Mouse (Mus musculus) urinary bladder, postnatal 14 days (tissue): ENCODE measurements around the gene Nit2.
"Not testable (repeated sequence)": the region's sequence is repeated elsewhere in the genome, so short reads cannot be mapped to it uniquely, and the experiment has no call there.

Experiments used
- DNase-seq: peaks from one replicate; pipeline ENCODE4 v3.0.0; 2021; ENCODE audit warnings: low spot score

Gene Nit2

DNA sequence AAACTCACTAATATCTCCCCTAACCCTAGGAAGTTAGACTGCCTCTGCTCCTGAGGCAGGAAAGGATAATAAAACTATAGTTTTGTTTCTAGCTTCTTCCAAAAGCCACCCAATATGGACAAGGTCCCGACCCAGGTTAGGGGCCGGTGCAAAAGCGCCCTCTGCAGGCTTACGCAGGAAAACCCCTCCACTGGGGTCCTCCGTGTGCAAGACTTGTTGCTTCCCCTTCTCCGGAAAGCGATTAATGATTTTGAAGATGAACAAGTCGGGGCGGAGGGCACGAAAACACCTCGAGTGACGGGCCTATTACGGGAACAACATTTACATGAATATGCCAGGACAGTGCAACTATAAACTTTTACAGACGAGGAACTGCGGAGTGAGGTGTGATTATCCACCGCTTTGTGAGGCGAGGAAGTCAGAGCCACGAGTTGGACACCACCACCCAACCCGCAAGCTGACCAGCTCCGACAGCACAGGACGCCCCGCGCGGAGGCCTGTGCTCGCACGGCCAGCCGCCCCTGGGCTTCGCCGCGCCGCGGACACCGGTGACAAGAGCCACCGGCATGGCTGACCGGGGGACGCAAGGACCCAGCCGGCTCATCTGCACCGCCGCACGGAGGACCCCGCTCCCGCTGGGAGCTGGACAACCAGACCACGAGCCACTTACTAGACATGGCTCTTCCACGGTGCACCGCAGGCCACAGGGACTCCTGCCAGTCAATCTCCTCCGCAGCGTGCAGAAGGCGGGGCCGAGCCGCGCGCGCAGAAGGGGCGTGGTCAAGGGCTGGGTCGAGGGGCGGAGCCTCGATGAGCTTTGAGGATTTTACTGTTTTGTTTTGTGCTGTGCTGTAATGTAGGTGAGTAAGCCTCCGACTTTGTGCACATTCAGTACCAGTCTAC, at the start of gene Nit2:
Nit2 (minus strand) TSS at position 731 of the 903 bp plus-strand sequence.
- DNase-seq = peak; percentile 96

GRCm38 (mm10) chr16:57215957-57216356, 48.8 kb upstream of the Nit2 start:
- DNase-seq = no peak

- no peak for DNase-seq
Measured at GRCm38 (mm10) chr16:57211037-57211436, 43.9 kb upstream of the Nit2 start.

- no peak for DNase-seq
Measured at GRCm38 (mm10) chr16:57208342-57208741, 41.2 kb upstream of the Nit2 start.

GRCm38 (mm10) chr16:57197281-57197680, 30.1 kb upstream of the Nit2 start:
- DNase-seq = no peak

DNA sequence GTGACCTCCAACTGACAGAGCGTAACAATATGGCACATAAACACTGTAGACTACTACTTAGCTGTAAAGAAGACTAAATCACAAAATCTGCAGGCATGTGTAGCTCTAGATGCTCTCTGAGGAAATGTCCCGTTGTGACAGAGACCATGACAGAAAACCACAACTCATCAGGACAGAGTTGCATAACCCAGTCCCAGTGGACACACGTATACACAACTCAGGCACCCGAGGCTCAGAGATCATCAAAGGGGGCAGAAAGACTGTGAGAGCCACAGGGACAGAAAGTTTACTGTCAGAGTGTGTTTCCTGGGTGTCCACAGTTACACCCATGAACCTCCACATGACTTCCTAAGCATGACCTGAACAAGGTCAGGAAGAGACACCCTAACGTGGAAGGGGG, 29.4 kb upstream of the Nit2 start:
- no peak for DNase-seq

DNA sequence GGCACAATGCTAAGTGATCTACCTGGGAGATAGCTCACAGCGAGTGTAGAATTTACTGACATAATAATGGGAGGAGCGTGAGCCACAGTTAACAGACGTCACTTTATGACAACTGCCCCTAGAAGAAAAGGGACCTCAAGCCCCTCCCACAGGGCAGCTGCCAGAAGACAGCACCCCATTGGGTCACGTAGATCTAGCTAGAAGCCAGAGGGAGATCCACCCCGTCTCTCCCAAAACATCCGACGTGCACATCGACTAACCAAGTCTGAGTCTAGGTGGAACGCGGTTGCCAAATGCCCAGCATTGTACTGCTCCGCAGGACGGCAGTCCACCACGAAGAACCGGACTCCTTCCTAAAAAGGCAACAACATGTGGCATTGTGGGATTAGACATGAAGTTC, 24.1 kb upstream of the Nit2 start:
- no peak for DNase-seq

- no peak for DNase-seq
Measured at GRCm38 (mm10) chr16:57190390-57190789, 23.2 kb upstream of the Nit2 start.

- DNase-seq = no peak
Measured at GRCm38 (mm10) chr16:57189493-57189892, 22.4 kb upstream of the Nit2 start.

- DNase-seq = no peak
Measured at GRCm38 (mm10) chr16:57186618-57187017, 19.5 kb upstream of the Nit2 start.

- no peak for DNase-seq
Measured at GRCm38 (mm10) chr16:57182037-57182436, 14.9 kb upstream of the Nit2 start.

DNA sequence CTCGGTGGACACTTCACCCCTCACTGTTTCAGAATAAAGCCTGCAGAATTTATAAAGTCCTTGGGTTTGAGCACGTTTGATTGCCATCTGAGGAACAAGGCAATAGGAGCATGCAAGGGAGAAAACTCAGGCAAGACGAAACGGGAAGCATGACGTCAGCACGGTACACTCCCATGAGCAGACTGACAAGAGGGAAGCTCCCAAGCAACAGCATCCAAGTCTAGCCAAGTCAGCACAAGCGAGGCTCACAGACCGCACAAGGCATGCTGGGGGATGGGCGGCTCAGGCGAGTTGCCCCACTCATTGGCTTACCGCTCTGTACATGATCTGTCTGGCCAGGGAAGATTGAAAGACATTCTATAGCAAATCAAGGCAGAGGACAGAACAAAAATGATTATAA, 14.0 kb upstream of the Nit2 start:
- peak; percentile 14 for DNase-seq

DNA sequence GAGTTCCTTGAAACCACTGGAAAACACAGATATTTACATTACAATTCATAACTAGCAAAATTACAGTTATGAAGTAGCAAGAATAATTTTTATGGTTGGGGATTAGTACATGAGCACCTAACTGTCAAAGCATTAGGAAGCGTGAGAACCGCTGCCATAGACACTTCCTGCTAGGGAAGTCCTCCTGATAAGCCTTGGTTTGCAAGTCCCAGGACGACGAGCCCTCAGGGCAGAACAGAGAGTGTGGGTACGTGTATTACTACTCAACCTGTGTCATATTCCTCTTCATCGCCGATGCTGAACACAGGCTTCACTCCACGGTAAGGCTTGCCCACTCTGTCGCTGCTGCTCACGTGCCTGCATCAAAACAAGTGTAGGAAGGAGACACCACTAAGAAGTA, 10.5 kb upstream of the Nit2 start:
- no peak for DNase-seq

- DNase-seq = peak; percentile 22
Measured at GRCm38 (mm10) chr16:57177254-57177653, 10.1 kb upstream of the Nit2 start.

- no peak for DNase-seq
Measured at GRCm38 (mm10) chr16:57176276-57176675, 9.1 kb upstream of the Nit2 start.

- DNase-seq = no peak
Measured at GRCm38 (mm10) chr16:57175751-57176150, 8.6 kb upstream of the Nit2 start.

GRCm38 (mm10) chr16:57174480-57174879, 7.3 kb upstream of the Nit2 start:
- DNase-seq = not testable (repeated sequence)

GRCm38 (mm10) chr16:57171570-57171969, 4.4 kb upstream of the Nit2 start:
- no peak for DNase-seq

DNA sequence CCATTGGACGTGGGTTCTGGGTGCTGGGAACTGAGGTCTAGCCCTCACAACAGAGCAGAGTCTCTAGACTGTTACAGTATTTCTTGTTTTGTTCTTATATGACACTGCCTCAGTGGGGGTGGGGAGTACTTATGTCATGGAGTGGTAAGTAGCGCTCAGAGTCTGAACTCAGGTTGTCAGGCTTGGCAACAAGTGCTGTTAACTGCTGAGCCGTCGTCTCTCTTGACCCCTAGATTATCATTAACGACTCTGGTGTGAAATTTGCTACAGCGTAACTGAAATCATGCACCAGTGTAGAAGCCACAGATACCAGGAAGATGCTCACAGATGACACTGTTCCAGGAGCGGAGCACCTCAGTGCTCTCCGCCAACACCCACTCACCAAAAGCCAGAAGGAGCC, 4.0 kb upstream of the Nit2 start:
- DNase-seq = no peak

DNA sequence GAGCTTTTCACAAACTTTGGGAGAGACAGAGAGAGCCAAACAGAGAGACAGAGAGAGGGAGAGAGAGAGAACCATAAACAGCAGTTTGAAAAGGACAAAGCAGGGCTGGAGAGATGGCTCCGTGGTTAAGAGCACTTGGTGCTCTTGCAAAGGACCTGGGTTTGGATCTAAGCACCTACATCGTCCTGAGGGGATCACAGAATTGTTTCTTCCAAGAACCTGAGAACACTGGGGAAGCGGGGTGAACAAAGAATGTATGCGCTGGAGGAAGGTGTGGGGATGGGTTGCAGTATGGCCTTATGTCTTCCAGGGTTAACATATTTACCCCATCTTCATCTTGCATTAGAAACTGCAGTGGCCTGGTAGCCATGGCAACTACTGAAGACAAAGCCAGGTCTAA, 1.1 kb upstream of the Nit2 start:
- no peak for DNase-seq

DNA sequence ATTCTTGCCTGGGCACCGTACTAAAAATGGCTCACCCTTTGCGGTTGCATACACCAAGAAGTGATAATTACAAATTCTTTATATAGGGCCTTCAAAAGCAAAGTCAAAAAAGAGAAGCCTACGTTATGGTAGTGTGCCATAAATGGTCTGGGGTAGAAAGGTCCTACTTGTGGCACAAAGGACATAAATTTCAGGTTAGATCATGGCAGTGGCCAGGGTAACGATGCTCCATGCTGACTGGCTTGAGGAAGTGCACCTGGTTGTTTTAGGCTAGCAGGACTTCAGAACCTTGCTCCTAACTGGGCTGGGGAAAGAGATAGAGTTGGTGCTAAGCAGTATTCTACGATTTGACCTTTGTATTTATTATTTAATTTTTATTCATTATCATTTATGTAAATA, 372 bp upstream of the Nit2 start:
- DNase-seq = no peak

DNA sequence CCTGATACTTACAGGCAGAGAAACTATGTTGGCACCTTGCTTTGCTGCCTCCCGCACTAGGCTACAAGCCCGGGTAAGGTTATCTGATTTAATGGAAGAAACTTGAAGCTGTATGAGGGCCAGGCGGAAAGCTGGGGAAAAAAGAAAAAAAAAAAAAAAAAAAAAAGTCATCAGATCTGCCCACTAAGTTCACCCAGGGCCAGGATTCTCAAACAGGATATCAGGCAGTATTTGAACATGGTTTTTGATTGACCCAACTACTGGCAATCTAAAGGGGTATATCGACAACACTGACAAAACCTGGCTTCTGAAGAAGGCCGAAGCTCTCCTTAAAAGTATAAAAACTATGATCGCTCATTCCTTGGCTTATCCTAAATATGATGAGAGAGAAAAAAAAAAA, 1.1 kb downstream of the Nit2 start:
- no peak for DNase-seq

DNA sequence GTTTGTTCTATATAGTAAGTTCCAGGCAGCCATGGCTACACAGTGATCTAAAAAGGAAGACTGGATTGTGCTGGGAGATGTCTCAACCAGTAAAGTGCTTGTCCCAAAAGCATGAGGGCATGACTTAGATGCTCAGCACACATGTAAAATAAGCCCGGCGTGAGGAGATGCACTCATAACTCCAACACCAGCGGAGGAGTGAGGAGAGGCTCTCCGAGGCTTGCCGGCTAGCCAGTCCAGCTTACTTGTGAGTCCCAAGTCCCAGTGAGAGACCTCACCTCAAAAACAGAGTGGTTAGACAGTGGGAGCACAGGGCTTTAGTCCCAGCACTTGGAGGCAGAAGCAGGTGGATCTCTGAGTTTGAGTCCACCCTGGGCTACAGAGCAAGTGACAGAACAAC, 2.0 kb downstream of the Nit2 start:
- DNase-seq = no peak

DNA sequence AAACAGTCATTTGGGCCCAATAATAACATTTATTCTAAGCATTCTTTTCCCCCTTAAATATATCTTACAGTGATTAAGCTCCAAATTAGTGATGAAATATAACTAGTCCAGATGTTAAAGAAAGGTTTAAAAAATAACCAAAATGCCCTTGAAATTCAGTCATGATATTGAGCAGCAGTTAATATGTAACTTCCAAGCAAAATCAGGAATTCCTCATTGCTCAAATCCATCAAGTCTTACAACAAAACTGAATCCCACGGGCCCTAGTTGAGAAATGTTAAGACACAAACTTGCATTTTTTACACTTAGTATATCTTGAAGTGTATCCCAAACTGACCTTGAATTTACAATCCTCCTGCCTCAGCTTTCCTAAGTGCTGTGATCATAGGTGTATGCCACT, 3.4 kb downstream of the Nit2 start:
- DNase-seq = no peak
